In genomic region chr6:101266787-101267186, GRCm38 (mm10) we compare ENCODE assay signal across 8 mouse cellular contexts.
A peak's percentile ranks its signal among the peaks of the same experiment; 100 is the strongest.
DNase-seq lines count a peak whose midpoint lies in the region; ATAC-seq and TF ChIP-seq lines count a peak whose summit lies in the region.

No protein-coding gene starts in this region.

- H3K27me3 ChIP-seq in C2C12 (ENCODE audit: control insufficient read depth, insufficient read depth, insufficient read length): no peaks in the 10 kb centered on the region
- no peaks in the 10 kb centered on the region for H3K27me3 ChIP-seq in heart, embryonic 11.5 days (ENCODE audit: control insufficient read depth, insufficient read depth, low read length)
- peaks cover 10% of the 10 kb centered on the region; the same call in 1 of the 2 replicates for H3K27me3 ChIP-seq in kidney, embryonic 15.5 days
- no peaks in the 10 kb centered on the region for H3K27me3 ChIP-seq in limb, embryonic 15.5 days
- no peaks in the 10 kb centered on the region for H3K27me3 ChIP-seq in thymus, adult 2 months (ENCODE audit: control insufficient read depth, insufficient read depth, low read length)

- WGBS in heart, embryonic 11.5 days (ENCODE audit: insufficient replicate concordance): 22% methylated on average over 1 of the region's 1 CpGs
- WGBS in kidney, embryonic 15.5 days: 7% methylated on average over 1 of the region's 1 CpGs
- 15% methylated on average over 1 of the region's 1 CpGs for WGBS in limb, embryonic 15.5 days
- 31% methylated on average over 1 of the region's 1 CpGs for WGBS in thymus, adult 2 months

- no peak overlapping the region for H3K27ac ChIP-seq in heart, embryonic 11.5 days (ENCODE audit: low read depth, low read length)
- no peak overlapping the region for H3K27ac ChIP-seq in kidney, embryonic 15.5 days
- no peak overlapping the region for H3K27ac ChIP-seq in limb, embryonic 15.5 days
- no peak overlapping the region for H3K27ac ChIP-seq in thymus, adult 2 months (ENCODE audit: control insufficient read depth, insufficient read depth, low read length)

- no peaks in the 10 kb centered on the region for H3K9me3 ChIP-seq in heart, embryonic 11.5 days (replicated peaks; ENCODE audit: control insufficient read depth, low read length)
- no peaks in the 10 kb centered on the region for H3K9me3 ChIP-seq in kidney, embryonic 15.5 days (replicated peaks)
- no peaks in the 10 kb centered on the region for H3K9me3 ChIP-seq in limb, embryonic 15.5 days

- H3K79me2 ChIP-seq in C2C12 (ENCODE audit: control insufficient read depth, insufficient read depth): no peaks in the 10 kb centered on the region

- 0 out of 2 replicates have a peak, but pooled peaks have one; percentile 20 for ATAC-seq in heart, embryonic 11.5 days (replicated peaks; ENCODE audit: insufficient number of reproducible peaks, low FRiP score, low TSS enrichment)
- ATAC-seq in kidney, embryonic 15.5 days (replicated peaks; ENCODE audit: low FRiP score): peak; percentile 61
- ATAC-seq in limb, embryonic 15.5 days (ENCODE audit: insufficient number of reproducible peaks, low FRiP score, low TSS enrichment, low read depth): peak; percentile 59; the same call in 1 of the 2 replicates

- H3ac ChIP-seq in C2C12 (ENCODE audit: control insufficient read depth, insufficient read length, low read depth): no peak overlapping the region

- H3K36me3 ChIP-seq in C2C12 (ENCODE audit: control insufficient read depth, insufficient read depth): no peaks in the 10 kb centered on the region
- H3K36me3 ChIP-seq in heart, embryonic 11.5 days (ENCODE audit: control insufficient read depth, insufficient read depth, low read length): no peaks in the 10 kb centered on the region
- no peaks in the 10 kb centered on the region for H3K36me3 ChIP-seq in kidney, embryonic 15.5 days
- H3K36me3 ChIP-seq in limb, embryonic 15.5 days: no peaks in the 10 kb centered on the region
- no peaks in the 10 kb centered on the region for H3K36me3 ChIP-seq in thymus, adult 2 months (ENCODE audit: control insufficient read depth, insufficient read depth, low read length)

- H3K4me1 ChIP-seq in heart, embryonic 11.5 days (ENCODE audit: control insufficient read depth, insufficient read depth, low read length): peaks cover 52% of the 10 kb centered on the region
- H3K4me1 ChIP-seq in kidney, embryonic 15.5 days: peaks cover 63% of the 10 kb centered on the region
- H3K4me1 ChIP-seq in limb, embryonic 15.5 days: peaks cover 59% of the 10 kb centered on the region
- no peaks in the 10 kb centered on the region for H3K4me1 ChIP-seq in thymus, adult 2 months (replicated peaks; ENCODE audit: control insufficient read depth, insufficient read depth, low read length)

- no peak overlapping the region for H3K4me2 ChIP-seq in heart, embryonic 11.5 days
- no peak overlapping the region for H3K4me2 ChIP-seq in kidney, embryonic 15.5 days
- no peak overlapping the region for H3K4me2 ChIP-seq in limb, embryonic 15.5 days

- peak; percentile 86 for DNase-seq in adrenal gland, postnatal 14 days
- DNase-seq in fibroblast of lung, adult 2 months (ENCODE audit: low read depth): peak; percentile 73
- DNase-seq in ovary, adult 18-20 months (ENCODE audit: low spot score): peak; percentile 36
- DNase-seq in thymus, adult 2 months: peak; percentile 35

- no peak for TF ChIP-seq POLR2A in thymus, adult 2 months (IDR thresholded peaks at IDR 0.05; ENCODE audit: control insufficient read depth, extremely low read depth, insufficient read depth, low read length, poor library complexity)

- no peak overlapping the region for H3K9ac ChIP-seq in heart, embryonic 11.5 days (ENCODE audit: low read depth, low read length)
- H3K9ac ChIP-seq in kidney, embryonic 15.5 days: no peak overlapping the region
- no peak overlapping the region for H3K9ac ChIP-seq in limb, embryonic 15.5 days

- TF ChIP-seq CTCF in C2C12 (IDR thresholded peaks at IDR 0.05; ENCODE audit: control insufficient read depth, insufficient read depth, insufficient read length): peak; percentile 67
- no peak for TF ChIP-seq CTCF in thymus, adult 2 months (IDR thresholded peaks at IDR 0.05; ENCODE audit: borderline replicate concordance, control insufficient read depth, extremely low read depth, insufficient read depth, low read length, poor library complexity)

- no peak overlapping the region for H3K4me3 ChIP-seq in C2C12 (ENCODE audit: insufficient read depth, poor library complexity, severe bottlenecking)
- H3K4me3 ChIP-seq in heart, embryonic 11.5 days (ENCODE audit: low read depth, low read length): no peak overlapping the region
- no peak overlapping the region for H3K4me3 ChIP-seq in kidney, embryonic 15.5 days (replicated peaks)
- H3K4me3 ChIP-seq in limb, embryonic 15.5 days: no peak overlapping the region
- H3K4me3 ChIP-seq in thymus, adult 2 months (ENCODE audit: control insufficient read depth, insufficient read depth, low read length): no peak overlapping the region

- H3K79me3 ChIP-seq in C2C12 (ENCODE audit: low read depth): no peaks in the 10 kb centered on the region

TF ChIP-seq in C2C12, 6 proteins besides CTCF, POLR2A, EP300 and RAD21:
- TF ChIP-seq USF1 (IDR thresholded peaks at IDR 0.05; ENCODE audit: low read depth) (peak; percentile 70), MAX (IDR thresholded peaks at IDR 0.05) (no peak), MYOD1 (IDR thresholded peaks at IDR 0.05; ENCODE audit: control insufficient read depth, insufficient read length, low read depth) (no peak)

Comparison
In these comparisons a context has a peak if more than half of its experiments do, and no peak if none do; other contexts are left out.
1. DNase-seq: peak in every context shown above with its lines; median percentile 86 in adrenal gland, postnatal 14 days; 73 in fibroblast of lung, adult 2 months; 36 in ovary, adult 18-20 months; 35 in thymus, adult 2 months.